Mouse (Mus musculus) macrophage (primary cell): ENCODE measurements around the gene Btbd6. TPM values are rescaled to one million over a fixed set of nuclear protein-coding genes. Genes with fewer than 3 reads are reported as not detected.

Experiments
- H3K27ac ChIP-seq: fragments of 350-480 bp; formaldehyde crosslinking; 2 replicates; pipeline ENCODE4 v1.9.0; 2021
- H3K36me3 ChIP-seq: fragments of 350-480 bp; formaldehyde crosslinking; 2 replicates; pipeline ENCODE4 v1.9.0; 2021; ENCODE audit errors: inconsistent target
- H3K4me3 ChIP-seq: fragments of 350-480 bp; formaldehyde crosslinking; 2 replicates; pipeline ENCODE4 v1.9.0; 2021; ENCODE audit errors: inconsistent target
- H3K79me2 ChIP-seq: fragments of 350-480 bp; formaldehyde crosslinking; 2 replicates; pipeline ENCODE4 v1.9.0; 2021; ENCODE audit errors: inconsistent target
- WGBS: methylation state at CpG from one replicate; pipeline ENCODE4 v1.1.7; 2026; ENCODE audit warnings: inconsistent platforms; ENCODE audit not compliant: missing documents; 5-methylcytosine and 5-hydroxymethylcytosine counted together
- polyA plus RNA-seq: library from polyadenylated mRNA; stranded (reverse); fragments of 250-400 nt; gene quantifications from 3 replicates; pipeline ENCODE4 v1.2.4, GENCODE M21; 2018; ENCODE audit warnings: inconsistent platforms
- total RNA-seq, 78 experiments: library from RNA; depleted of rRNA; stranded (reverse); fragments of 250-400 nt; gene quantifications; 1 replicate in 9 of 78; 2 replicates in 24 of 78; 3 replicates in 43 of 78; 4 replicates in 2 of 78; pipeline ENCODE4 v1.2.4; 2018; ENCODE audit warnings: inconsistent platforms in 56 of 78

Gene Btbd6
- total RNA-seq (2018; cell fraction: chromatin; rRNA removed) = 10 to 100 TPM in 2 of 26 experiments, 1 to 10 TPM in 23, not detected in 1; 1.1 to 16.4 (median 4.0) TPM
- total RNA-seq (2018; cell fraction: cytosol; rRNA removed) = 10 to 100 TPM in 2 of 26 experiments, 1 to 10 TPM in 24; 2.7 to 11.0 (median 5.0) TPM
- total RNA-seq (2018; cell fraction: nucleus; rRNA removed) = 10 to 100 TPM in 3 of 26 experiments, 1 to 10 TPM in 23; 1.9 to 17.2 (median 4.7) TPM
- 5.3 to 10.9 TPM (median 9.7 TPM) in 3 replicates for polyA plus RNA-seq

GRCm38 (mm10) chr12:112976371-112977073 lies at the start of gene Btbd6:
Gene Btbd6 (plus strand): TSS chr12:112976482.
- Histone ChIP-seq H3K4me3 (peak within 1 kb of the TSS; percentile 21), H3K79me2 (no peaks in the 10 kb centered on the region), H3K36me3 (peaks cover 43% of the 10 kb centered on the region), H3K27ac (no peak within 1 kb of the TSS)
- under 1% methylated on average over 79 of the region's 80 CpGs for WGBS

- no peak overlapping the region for H3K4me3 ChIP-seq
- H3K36me3 ChIP-seq = no peaks in the 10 kb centered on the region
- WGBS = 86% methylated on average over 14 of the region's 14 CpGs
- H3K27ac ChIP-seq = no peak overlapping the region
- H3K79me2 ChIP-seq = no peaks in the 10 kb centered on the region
These were observed 49.0 kb upstream of the Btbd6 start for GRCm38 (mm10) chr12:112927265-112927664.

GRCm38 (mm10) chr12:112928401-112929241 lies 47.7 kb upstream of the Btbd6 start:
- no peak overlapping the region for H3K27ac ChIP-seq
- H3K4me3 ChIP-seq = no peak overlapping the region
- 3% methylated on average over 71 of the region's 124 CpGs for WGBS
- no peaks in the 10 kb centered on the region for H3K36me3 ChIP-seq
- no peaks in the 10 kb centered on the region for H3K79me2 ChIP-seq

- Histone ChIP-seq H3K36me3 (no peaks in the 10 kb centered on the region), H3K4me3 (no peak within 1 kb of the TSS), H3K79me2 (no peaks in the 10 kb centered on the region), H3K27ac (no peak within 1 kb of the TSS)
- 6% methylated on average over 32 of the region's 85 CpGs for WGBS
These were observed 46.5 kb upstream of the Btbd6 start, which contains the start of gene Jag2 for GRCm38 (mm10) chr12:112929562-112930352. Gene Jag2 (minus strand): TSS chr12:112929776.

GRCm38 (mm10) chr12:112932647-112933046 lies 43.6 kb upstream of the Btbd6 start:
- H3K27ac ChIP-seq = no peak overlapping the region
- WGBS = 59% methylated on average over 7 of the region's 7 CpGs
- H3K79me2 ChIP-seq = no peaks in the 10 kb centered on the region
- H3K36me3 ChIP-seq = no peaks in the 10 kb centered on the region
- H3K4me3 ChIP-seq = no peak overlapping the region

GRCm38 (mm10) chr12:112937906-112938305 lies 38.4 kb upstream of the Btbd6 start:
- Histone ChIP-seq H3K4me3 (no peak overlapping the region), H3K27ac (no peak overlapping the region), H3K36me3 (no peaks in the 10 kb centered on the region), H3K79me2 (no peaks in the 10 kb centered on the region)
- 58% methylated on average over 9 of the region's 9 CpGs for WGBS

GRCm38 (mm10) chr12:112938366-112938765 lies 37.9 kb upstream of the Btbd6 start:
- no peak overlapping the region for H3K27ac ChIP-seq
- over 99% methylated on average over 10 of the region's 10 CpGs for WGBS
- no peaks in the 10 kb centered on the region for H3K36me3 ChIP-seq
- H3K79me2 ChIP-seq = no peaks in the 10 kb centered on the region
- H3K4me3 ChIP-seq = no peak overlapping the region

- 89% methylated on average over 10 of the region's 10 CpGs for WGBS
- no peak overlapping the region for H3K27ac ChIP-seq
- no peak overlapping the region for H3K4me3 ChIP-seq
- H3K79me2 ChIP-seq = no peaks in the 10 kb centered on the region
- no peaks in the 10 kb centered on the region for H3K36me3 ChIP-seq
These were observed 37.3 kb upstream of the Btbd6 start for GRCm38 (mm10) chr12:112938873-112939565.

GRCm38 (mm10) chr12:112940238-112940637 lies 36.0 kb upstream of the Btbd6 start:
- Histone ChIP-seq H3K79me2 (no peaks in the 10 kb centered on the region), H3K27ac (no peak overlapping the region), H3K4me3 (no peak overlapping the region), H3K36me3 (no peaks in the 10 kb centered on the region)
- 88% methylated on average over 4 of the region's 4 CpGs for WGBS

GRCm38 (mm10) chr12:112940710-112941109 lies 35.6 kb upstream of the Btbd6 start:
- 86% methylated on average over 9 of the region's 9 CpGs for WGBS

GRCm38 (mm10) chr12:112941156-112941775 lies 35.0 kb upstream of the Btbd6 start:
- Histone ChIP-seq H3K79me2 (no peaks in the 10 kb centered on the region), H3K27ac (no peak overlapping the region), H3K4me3 (peak overlapping the region; percentile 28), H3K36me3 (no peaks in the 10 kb centered on the region)
- WGBS = 55% methylated on average over 10 of the region's 10 CpGs

More at GRCm38 (mm10) chr12:112940710-112941109, 35.6 kb upstream of the Btbd6 start:
- no peaks in the 10 kb centered on the region for H3K79me2 ChIP-seq
- H3K27ac ChIP-seq = no peak overlapping the region
- no peak overlapping the region for H3K4me3 ChIP-seq
- no peaks in the 10 kb centered on the region for H3K36me3 ChIP-seq

- WGBS = 4% methylated on average over 34 of the region's 58 CpGs
- H3K36me3 ChIP-seq = no peaks in the 10 kb centered on the region
- no peaks in the 10 kb centered on the region for H3K79me2 ChIP-seq
- no peak within 1 kb of the TSS for H3K27ac ChIP-seq
- H3K4me3 ChIP-seq = peak within 1 kb of the TSS; percentile 28
These were observed 34.2 kb upstream of the Btbd6 start, which contains the start of gene Nudt14 for GRCm38 (mm10) chr12:112941776-112942713. Gene Nudt14 (minus strand): TSS chr12:112942124.
